Mouse (Mus musculus) midbrain, postnatal 0 days (tissue): ENCODE results near the gene Zfp938. TPM values are rescaled to one million over a fixed set of nuclear protein-coding genes. Genes with fewer than 3 reads are reported as not detected.

Experiments used
- ATAC-seq: fragments of 200-750 bp; cut with Nextera tagmentation; 2 replicates; pipeline ENCODE4 v1.8.0; 2017; ENCODE audit warnings: moderate number of reproducible peaks, mild to moderate bottlenecking, moderate TSS enrichment, moderate library complexity; ENCODE audit not compliant: low FRiP score
- DNase-seq: peaks from one replicate; pipeline ENCODE4 v3.0.0-alpha.2; 2015; ENCODE audit warnings: low spot score
- H3K27ac ChIP-seq: fragments of 300-500 bp; sonication (generic); 2 replicates; pipeline ENCODE4 v1.5.1; 2014; ENCODE audit warnings: low read depth, mild to moderate bottlenecking, low read length, mixed read lengths
- H3K27me3 ChIP-seq: fragments of 300-500 bp; sonication (generic); 2 replicates; pipeline ENCODE4 v1.6.1; 2014; ENCODE audit warnings: low read length, control low read depth, mixed read lengths; ENCODE audit not compliant: insufficient read depth
- H3K36me3 ChIP-seq: fragments of 300-500 bp; sonication (generic); 2 replicates; pipeline ENCODE4 v1.6.1; 2014; ENCODE audit warnings: low read length, control low read depth, mixed read lengths; ENCODE audit not compliant: insufficient read depth
- H3K4me1 ChIP-seq: fragments of 300-500 bp; sonication (generic); 2 replicates; pipeline ENCODE4 v1.6.1; 2014; ENCODE audit warnings: mild to moderate bottlenecking, control low read depth, antibody characterized with exemption, low read length, mixed read lengths; ENCODE audit not compliant: insufficient read depth
- H3K4me2 ChIP-seq: fragments of 300-500 bp; sonication (generic); 2 replicates; pipeline ENCODE4 v1.6.1; 2014; ENCODE audit warnings: low read depth, mild to moderate bottlenecking, low read length, mixed read lengths; ENCODE audit not compliant: poor library complexity, severe bottlenecking
- H3K4me3 ChIP-seq: fragments of 300-500 bp; sonication (generic); 2 replicates; pipeline ENCODE4 v1.5.1; 2014; ENCODE audit warnings: low read depth, mild to moderate bottlenecking, low read length, moderate library complexity
- H3K9ac ChIP-seq: fragments of 300-500 bp; sonication (generic); replicated peaks from 2 replicates; pipeline ENCODE4 v1.6.1; 2014; ENCODE audit warnings: mild to moderate bottlenecking, low read length, moderate library complexity, mixed read lengths; ENCODE audit not compliant: poor library complexity, severe bottlenecking
- H3K9me3 ChIP-seq: fragments of 300-500 bp; sonication (generic); 2 replicates; pipeline ENCODE4 v1.6.1; 2016; ENCODE audit warnings: low read length, control low read depth
- CTCF ChIP-seq: IDR thresholded peaks from 2 replicates; pipeline ENCODE4 v1.5.1; 2016; ENCODE audit warnings: antibody characterized with exemption, mild to moderate bottlenecking
- WGBS: fragments of 180-500 bp; shearing (Covaris S2); extraction: QIAGEN DNeasy Blood & Tissue Kit; methylation state at CpG from one replicate; pipeline ENCODE4 v1.1.7; 2014; 5-methylcytosine and 5-hydroxymethylcytosine counted together
- polyA plus RNA-seq: library from polyadenylated mRNA; unstranded; fragments of >200 nt; fragmentation: Nextera tagmentation; extraction: Ambion mirVana; gene quantifications from 2 replicates; pipeline ENCODE4 v1.2.1, GENCODE M21; 2015
- total RNA-seq: library from RNA; depleted of rRNA; stranded (reverse); fragments of >200 nt; gene quantifications from 2 replicates; pipeline ENCODE4 v1.2.3, GENCODE M21; 2014; rRNA removed

Zfp938 gene
- total RNA-seq (19.9 and 24.8 TPM in 2 replicates), polyA plus RNA-seq (32.0 and 35.6 TPM in 2 replicates)

DNA sequence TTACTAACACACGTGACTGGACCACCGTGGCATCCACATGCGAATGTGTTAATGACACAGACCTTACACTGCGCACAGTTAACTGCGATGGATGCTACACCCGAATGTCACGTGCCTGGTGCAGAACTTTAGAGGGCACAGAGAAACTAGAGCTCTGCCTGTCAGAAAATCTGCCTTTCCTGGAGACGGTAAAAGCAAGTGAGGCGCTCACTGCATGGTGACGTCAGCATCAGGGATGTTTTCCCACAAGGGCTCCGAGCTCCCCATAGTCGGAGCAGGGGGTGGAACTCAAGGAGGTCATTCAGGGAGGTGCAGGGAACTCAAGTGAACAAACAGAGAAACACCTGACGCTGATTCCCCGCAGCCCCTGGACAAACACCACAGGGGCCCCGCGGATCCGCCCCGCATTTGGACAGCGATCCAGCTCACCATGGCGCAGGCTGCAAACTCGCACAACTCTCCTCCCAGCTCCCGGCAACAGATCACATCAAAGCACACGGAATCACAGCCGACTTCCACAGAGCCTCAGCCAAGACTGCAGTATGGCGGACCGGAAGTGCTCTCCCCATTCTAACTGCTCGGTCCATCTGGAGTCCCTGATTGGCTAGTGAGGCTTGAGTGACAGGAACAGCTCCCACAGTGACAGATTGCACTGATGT is at the start of gene Zfp938:
TSS of gene Zfp938 (minus strand) at position 539 of the 659 bp plus-strand sequence.
- H3K27me3 ChIP-seq: no peaks in the 10 kb centered on the region
- WGBS: 3% methylated on average over 27 of the region's 27 CpGs
- peak; percentile 100 for ATAC-seq

DNA sequence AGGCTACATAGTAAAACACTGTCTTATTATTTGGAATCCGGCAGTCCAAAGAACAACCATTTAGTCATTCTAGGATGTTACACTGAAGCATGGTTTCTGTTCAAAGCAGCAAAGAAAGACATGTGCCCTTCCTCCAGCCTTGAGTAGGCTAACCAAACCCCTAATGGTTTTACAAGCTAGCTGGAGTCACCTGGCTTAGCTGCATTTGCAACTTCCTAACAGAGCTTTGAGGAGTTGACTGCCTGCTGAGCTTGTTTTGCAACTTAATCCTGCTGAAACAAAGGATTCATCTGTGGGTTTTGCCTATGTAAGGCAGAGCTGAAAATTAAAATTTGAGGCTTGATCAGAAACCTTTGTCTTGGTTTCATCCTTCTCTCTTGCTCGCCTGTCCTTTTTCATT is 16.3 kb upstream of the Zfp938 start:
- WGBS: 88% methylated on average over 2 of the region's 2 CpGs
- Histone ChIP-seq H3K27me3 (no peaks in the 10 kb centered on the region), H3K27ac (no peak overlapping the region), H3K36me3 (no peaks in the 10 kb centered on the region), H3K4me3 (no peak overlapping the region), H3K4me2 (no peak overlapping the region), H3K4me1 (no peaks in the 10 kb centered on the region), H3K9ac (no peak overlapping the region), H3K9me3 (no peaks in the 10 kb centered on the region; the same call in 1 of the 2 replicates)
- DNase-seq: no peak
- no peak for ATAC-seq
- no peak for TF ChIP-seq CTCF

More for the DNA sequence above, at the start of gene Zfp938:
- Histone ChIP-seq H3K4me1 (peaks cover 8% of the 10 kb centered on the region), H3K9ac (peak within 1 kb of the TSS; percentile 83), H3K9me3 (no peaks in the 10 kb centered on the region; the same call in 1 of the 2 replicates), H3K4me3 (peak within 1 kb of the TSS; percentile 78), H3K4me2 (peak within 1 kb of the TSS; percentile 60), H3K27ac (peak within 1 kb of the TSS; percentile 85), H3K36me3 (peaks cover 5% of the 10 kb centered on the region; the same call in 1 of the 2 replicates)
- peak; percentile 95 for DNase-seq
- no peak for TF ChIP-seq CTCF

DNA sequence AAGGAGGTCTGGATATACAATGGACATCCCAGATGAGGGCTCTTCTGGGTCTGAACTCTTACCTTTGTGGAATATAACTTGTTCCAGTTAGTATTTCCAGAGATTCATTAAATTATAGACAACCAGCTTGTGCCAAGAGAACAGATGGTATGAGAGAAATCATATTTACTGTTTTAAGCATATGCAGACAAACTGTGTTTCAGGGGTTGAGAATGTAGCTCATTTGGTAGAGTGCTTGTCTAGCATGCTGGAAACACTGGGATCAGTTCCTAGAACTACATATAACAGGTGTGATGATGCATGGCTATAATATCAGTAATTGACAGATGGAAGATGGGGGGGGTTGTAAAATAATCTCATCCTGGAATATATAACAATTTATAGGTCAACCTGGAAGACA is 3.9 kb upstream of the Zfp938 start:
- Histone ChIP-seq H3K4me3 (no peak overlapping the region), H3K9me3 (no peaks in the 10 kb centered on the region), H3K36me3 (no peaks in the 10 kb centered on the region), H3K27ac (no peak overlapping the region), H3K4me1 (peaks cover 4% of the 10 kb centered on the region; the same call in 1 of the 2 replicates), H3K4me2 (no peak overlapping the region), H3K9ac (no peak overlapping the region), H3K27me3 (no peaks in the 10 kb centered on the region)
- ATAC-seq: no peak
- no peak for TF ChIP-seq CTCF
- no peak for DNase-seq

- no peak for TF ChIP-seq CTCF
- H3K27me3 ChIP-seq: no peaks in the 10 kb centered on the region
- H3K9ac ChIP-seq: 0 out of 2 replicates have a peak overlapping the region, but pooled peaks have one; percentile 83
- H3K4me1 ChIP-seq: peaks cover 8% of the 10 kb centered on the region
- peak overlapping the region; percentile 85 for H3K27ac ChIP-seq
- peak overlapping the region; percentile 60 for H3K4me2 ChIP-seq
- WGBS: 72% methylated on average over 5 of the region's 5 CpGs
- no peaks in the 10 kb centered on the region for H3K9me3 ChIP-seq
- DNase-seq (no peak), ATAC-seq (no peak; the same call in 1 of the 2 replicates)
- H3K4me3 ChIP-seq: peak overlapping the region; percentile 78
- peaks cover 5% of the 10 kb centered on the region; the same call in 1 of the 2 replicates for H3K36me3 ChIP-seq
Observed at GRCm38 (mm10) chr10:82241401-82241788, 315 bp upstream of the Zfp938 start.

DNA sequence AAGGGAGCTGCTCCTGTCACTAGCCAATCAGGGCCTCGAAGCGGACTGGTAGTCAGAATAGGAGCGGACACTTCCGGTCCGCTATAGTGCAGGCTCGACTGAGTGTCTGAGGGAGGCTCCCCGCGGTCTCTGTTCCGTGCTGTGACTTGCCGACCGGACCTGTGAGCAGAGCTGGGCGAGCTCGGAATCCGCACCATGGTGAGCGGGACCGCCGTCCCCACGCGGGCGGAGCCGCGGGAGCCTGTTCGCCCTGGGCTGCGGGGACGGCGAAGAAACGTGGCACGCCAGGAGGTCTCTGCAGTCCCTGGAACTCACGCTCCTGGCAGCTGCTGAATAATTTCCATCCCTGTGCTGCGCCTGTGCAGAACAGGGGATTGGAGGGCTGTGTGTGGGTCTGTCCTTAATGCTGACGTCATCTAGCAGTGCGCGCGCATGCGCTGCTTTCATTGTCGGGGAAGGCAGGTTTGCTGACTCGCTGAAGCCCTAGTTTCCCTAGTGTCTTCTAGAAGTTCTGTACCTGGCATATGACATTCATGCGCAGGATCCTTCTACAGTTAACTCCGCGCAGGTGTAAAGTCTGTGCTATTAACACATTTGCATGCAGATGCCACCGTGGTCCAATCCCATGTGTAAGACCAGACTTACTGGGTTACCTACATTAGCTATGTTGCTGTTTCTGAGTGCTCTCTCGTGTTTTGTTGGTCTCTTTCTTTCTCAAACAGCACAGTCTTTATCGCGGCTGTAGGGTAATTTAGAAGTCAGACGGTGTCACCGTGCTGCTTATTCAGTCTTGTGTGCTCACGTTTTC is 62.6 kb downstream of the Zfp938 start:
- Histone ChIP-seq H3K27ac (peak overlapping the region; percentile 93), H3K36me3 (no peaks in the 10 kb centered on the region), H3K9me3 (0 out of 2 replicates have a peak, but pooled peaks cover 4% of the 10 kb centered on the region), H3K9ac (peak overlapping the region; percentile 79), H3K4me1 (peaks cover 2% of the 10 kb centered on the region; the same call in 1 of the 2 replicates), H3K27me3 (no peaks in the 10 kb centered on the region), H3K4me2 (peak overlapping the region; percentile 53), H3K4me3 (peak overlapping the region; percentile 53)
- WGBS: 6% methylated on average over 47 of the region's 47 CpGs
- no peak for TF ChIP-seq CTCF
- ATAC-seq (peak; percentile 99), DNase-seq (peak; percentile 96)

Other genes with a start within 250 kb of the Zfp938 start
- gene Zfp873, start 193.2 kb downstream of the Zfp938 start, total RNA-seq: 8.3 and 11.2 TPM in 2 replicates
- gene Zfp873, start 193.2 kb downstream of the Zfp938 start, polyA plus RNA-seq: 7.5 and 8.2 TPM in 2 replicates
- 4.5 and 6.6 TPM in 2 replicates for gene BC024063, start 157.9 kb downstream of the Zfp938 start, total RNA-seq
- gene BC024063, start 157.9 kb downstream of the Zfp938 start, polyA plus RNA-seq: 4.2 and 4.3 TPM in 2 replicates
- gene AU041133, start 113.3 kb downstream of the Zfp938 start, total RNA-seq: 6.5 and 10.8 TPM in 2 replicates
- 6.6 and 8.1 TPM in 2 replicates for gene AU041133, start 113.3 kb downstream of the Zfp938 start, polyA plus RNA-seq
- under 0.01 TPM in 1 of 2 replicates, not detected in the other for gene 4932415D10Rik, start 75.3 kb upstream of the Zfp938 start, total RNA-seq
- not detected in 2 replicates for gene 4932415D10Rik, start 75.3 kb upstream of the Zfp938 start, polyA plus RNA-seq
- 4.0 and 10.1 TPM in 2 replicates for gene Gm4924, start 113.0 kb upstream of the Zfp938 start, total RNA-seq
- 12.4 and 14.1 TPM in 2 replicates for gene Gm4924, start 113.0 kb upstream of the Zfp938 start, polyA plus RNA-seq